Mouse (Mus musculus) adrenal gland, postnatal 14 days (tissue): ENCODE results near the gene Pdk1. TPM values are rescaled to one million over a fixed set of nuclear protein-coding genes. Genes with fewer than 3 reads are reported as not detected.
A peak's percentile ranks its signal among the peaks of the same experiment; 100 is the strongest.

Experiments
- DNase-seq: peaks from one replicate; pipeline ENCODE4 v3.0.0; 2021; ENCODE audit warnings: mixed read lengths
- long read RNA-seq, 2 experiments: library from polyadenylated mRNA; stranded (forward); transcript quantifications; one replicate each; pipeline ENCODE4 v2.0.0; 2021
- total RNA-seq: library from RNA; stranded (reverse); gene quantifications from 2 replicates; pipeline ENCODE4 v1.2.3, GENCODE M21; 2021

Pdk1 gene
- 37.5 and 55.5 TPM in 2 replicates for total RNA-seq
- long read RNA-seq, experiment 1, full-length matches to known transcripts, result 24 of 30 reads
- long read RNA-seq, experiment 1, partial matches to known transcripts, result 2 of 30 reads
- long read RNA-seq, experiment 1, other reads (novel, unspliced or antisense), result 4 of 30 reads
- long read RNA-seq, experiment 2, full-length matches to known transcripts, result 17 of 19 reads
- long read RNA-seq, experiment 2, partial matches to known transcripts, result 0 of 19 reads
- long read RNA-seq, experiment 2, other reads (novel, unspliced or antisense), result 2 of 19 reads

GRCm38 (mm10) chr2:71872801-71873443 is at the start of gene Pdk1:
Gene Pdk1 (plus strand): TSS chr2:71873224.
- peak; percentile 100 for DNase-seq

- peak; percentile 51 for DNase-seq
Measured at GRCm38 (mm10) chr2:71824146-71824545, 48.9 kb upstream of the Pdk1 start.

- DNase-seq, result no peak
Measured at GRCm38 (mm10) chr2:71827711-71828110, 45.3 kb upstream of the Pdk1 start.

- no peak for DNase-seq
Measured at GRCm38 (mm10) chr2:71828928-71829327, 44.1 kb upstream of the Pdk1 start.

GRCm38 (mm10) chr2:71833626-71834025 is 39.4 kb upstream of the Pdk1 start:
- DNase-seq, result no peak

GRCm38 (mm10) chr2:71834371-71834770 is 38.7 kb upstream of the Pdk1 start:
- no peak for DNase-seq

- DNase-seq, result no peak
Measured at GRCm38 (mm10) chr2:71835556-71835955, 37.5 kb upstream of the Pdk1 start.

- no peak for DNase-seq
Measured at GRCm38 (mm10) chr2:71836232-71836631, 36.8 kb upstream of the Pdk1 start.

GRCm38 (mm10) chr2:71837261-71837660 is 35.8 kb upstream of the Pdk1 start:
- no peak for DNase-seq

GRCm38 (mm10) chr2:71837791-71838190 is 35.2 kb upstream of the Pdk1 start:
- DNase-seq, result peak; percentile 86

GRCm38 (mm10) chr2:71843316-71843715 is 29.7 kb upstream of the Pdk1 start:
- DNase-seq, result peak; percentile 30

- DNase-seq, result peak; percentile 29
Measured at GRCm38 (mm10) chr2:71844906-71845305, 28.1 kb upstream of the Pdk1 start.

GRCm38 (mm10) chr2:71852161-71852560 is 20.9 kb upstream of the Pdk1 start:
- DNase-seq, result peak; percentile 47

GRCm38 (mm10) chr2:71855076-71855475 is 17.9 kb upstream of the Pdk1 start:
- no peak for DNase-seq

- no peak for DNase-seq
Measured at GRCm38 (mm10) chr2:71863531-71864173, 9.4 kb upstream of the Pdk1 start.

- no peak for DNase-seq
Measured at GRCm38 (mm10) chr2:71865022-71865421, 8.0 kb upstream of the Pdk1 start.

- DNase-seq, result no peak
Measured at GRCm38 (mm10) chr2:71865935-71866334, 7.1 kb upstream of the Pdk1 start.

GRCm38 (mm10) chr2:71866565-71866964 is 6.5 kb upstream of the Pdk1 start:
- no peak for DNase-seq

GRCm38 (mm10) chr2:71867019-71867418 is 6.0 kb upstream of the Pdk1 start:
- DNase-seq, result no peak

GRCm38 (mm10) chr2:71867480-71867879 is 5.5 kb upstream of the Pdk1 start:
- DNase-seq, result no peak

- no peak for DNase-seq
Measured at GRCm38 (mm10) chr2:71868256-71868655, 4.8 kb upstream of the Pdk1 start.

- DNase-seq, result no peak
Measured at GRCm38 (mm10) chr2:71872141-71872540, 883 bp upstream of the Pdk1 start.
